Mouse (Mus musculus) hematopoietic multipotent progenitor cell, adult 10-12 weeks (in vitro differentiated cells): Measurements from ENCODE around the gene Adamtsl3. TPM values are rescaled to one million over a fixed set of nuclear protein-coding genes. Genes with fewer than 3 reads are reported as not detected.

Source experiments
- polyA plus RNA-seq: library from polyadenylated mRNA; stranded (reverse); fragments of >175 nt; gene quantifications from 2 replicates; pipeline ENCODE4 v1.2.3, GENCODE M21; 2012; ENCODE audit warnings: low replicate concordance

Adamtsl3 gene
- polyA plus RNA-seq = not detected in 2 replicates

DNA sequence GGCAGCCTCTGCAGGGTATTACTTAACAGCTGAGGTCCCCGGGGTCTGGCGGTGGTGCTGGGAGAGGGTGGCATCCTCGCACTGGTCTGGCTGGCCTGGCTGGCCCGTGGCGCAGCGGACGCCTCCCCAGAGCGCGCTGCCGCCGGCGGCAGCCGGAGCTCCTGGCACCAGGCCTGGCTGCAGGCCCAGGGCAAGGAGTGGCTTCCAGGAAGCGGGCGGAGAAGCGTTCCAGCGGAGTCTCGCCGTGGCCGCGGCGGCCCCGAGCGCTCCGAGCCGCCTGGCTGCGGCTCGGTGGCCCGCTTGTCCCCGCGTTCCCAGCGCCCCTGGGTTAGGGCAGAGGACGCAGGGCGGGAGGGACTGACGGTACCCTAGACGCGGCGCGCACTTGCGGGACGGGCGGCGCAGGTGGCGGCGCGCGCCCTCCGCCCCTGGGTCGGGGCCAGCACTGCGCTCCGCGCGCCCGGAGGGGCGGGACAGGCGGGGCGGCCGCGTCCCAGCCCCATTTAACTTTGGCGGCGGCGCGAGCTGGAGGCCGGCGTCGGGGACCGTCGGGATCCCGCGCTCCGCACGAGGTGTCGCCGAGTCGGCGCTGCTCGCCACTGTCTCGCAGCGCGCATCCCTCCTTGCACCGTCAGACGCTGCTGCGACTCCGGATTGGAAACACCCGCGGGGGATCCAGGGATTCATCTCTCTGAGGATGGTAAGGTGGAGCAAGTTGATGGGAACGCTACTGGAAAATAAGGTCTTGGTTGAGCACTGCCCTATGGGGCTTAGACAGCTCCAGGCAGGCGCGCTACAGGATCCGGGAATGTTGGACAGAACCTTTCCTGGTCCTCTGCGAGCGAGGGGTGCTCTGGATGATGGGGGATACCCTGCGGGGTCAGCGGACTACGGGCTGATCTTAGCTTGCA is at the start of gene Adamtsl3:
Gene Adamtsl3 (plus strand): TSS at position 484 of the 911 bp plus-strand sequence.

GRCm38 (mm10) chr7:82648353-82649080 is 313.0 kb downstream of the Adamtsl3 start, which contains the start of the genes Saxo2 and Efl1:
TSS of gene Saxo2 (minus strand) at chr7:82648528.
TSS of gene Efl1 (plus strand) at chr7:82648614.

Other genes starting within 250 kb of the Adamtsl3 start
- gene Sh3gl3, start 161.9 kb upstream of the Adamtsl3 start, polyA plus RNA-seq = 0.19 and 0.36 TPM in 2 replicates